Mouse (Mus musculus): ENCODE results near the gene Olfr1162.
"Not testable (repeated sequence)": the region's sequence is repeated elsewhere in the genome, so short reads cannot be mapped to it uniquely, and the experiment has no call there.

The Olfr1162 gene

DNA sequence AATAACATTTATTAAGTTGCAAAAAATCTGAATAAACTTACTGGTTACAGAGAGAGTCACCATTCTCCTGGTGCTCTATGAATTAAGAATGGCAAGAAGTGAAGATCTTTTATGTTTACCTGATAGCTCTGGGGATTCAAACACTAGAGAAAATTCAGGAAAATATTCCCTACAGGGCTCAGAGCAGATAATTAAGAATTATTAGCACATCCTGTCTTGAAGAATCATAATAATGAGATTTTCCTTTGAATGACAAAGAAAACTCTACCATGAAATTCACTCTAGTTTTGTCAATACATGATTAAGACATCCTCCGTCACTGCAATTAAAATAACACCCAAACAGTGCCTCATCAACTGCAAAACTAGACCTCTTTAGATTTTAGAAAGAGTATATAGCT lies at the start of gene Olfr1162:
Gene Olfr1162, minus strand, starts transcription at position 101 of the 400 bp plus-strand sequence.
- DNase-seq: no peak

DNA sequence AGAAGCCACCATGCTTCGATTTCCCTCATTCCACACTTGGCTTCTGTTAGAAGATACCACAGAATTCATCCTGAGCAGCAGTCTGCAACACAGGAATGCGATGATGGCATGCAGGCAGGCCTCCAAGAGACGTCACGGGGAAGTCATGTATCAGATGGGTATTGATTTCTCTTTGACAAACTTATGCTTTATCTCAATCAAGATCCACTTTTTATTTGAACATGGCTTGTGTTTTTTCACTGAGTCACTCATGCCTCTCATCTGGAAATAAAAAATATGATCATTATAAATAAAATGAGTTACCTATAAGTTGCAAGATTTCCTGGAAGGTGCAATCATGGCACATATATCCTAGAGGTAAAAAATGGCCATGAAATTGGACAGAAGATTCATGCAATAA lies 42.9 kb upstream of the Olfr1162 start, which contains the start of gene Olfr1164:
Gene Olfr1164, minus strand, starts transcription at position 101 of the 400 bp plus-strand sequence.
- DNase-seq: no peak

- DNase-seq: no peak
Measured at GRCm38 (mm10) chr2:88071730-88072129, 20.8 kb upstream of the Olfr1162 start, which contains the start of gene Olfr1163. Olfr1163 (minus strand) TSS chr2:88071830.

- DNase-seq: no peak
Measured at GRCm38 (mm10) chr2:88063587-88063986, 12.7 kb upstream of the Olfr1162 start.

DNA sequence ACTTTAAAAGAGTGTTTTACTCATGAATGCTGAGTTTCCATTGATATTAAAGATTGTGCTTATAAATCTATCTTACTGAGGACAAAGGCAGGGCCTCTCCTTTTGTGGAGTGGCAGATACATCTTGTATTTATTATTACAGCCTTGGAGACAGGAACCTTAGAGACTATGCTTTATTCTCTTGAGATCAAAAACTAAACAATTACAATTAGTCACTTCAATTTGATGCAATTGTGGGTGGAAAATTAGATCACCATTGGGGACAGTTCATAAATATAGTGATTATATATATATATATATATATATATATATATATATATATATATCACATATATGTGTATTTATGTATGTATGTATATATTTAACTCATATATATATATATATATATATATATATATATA lies 13.3 kb downstream of the Olfr1162 start, which contains the start of gene Olfr73:
Gene Olfr73, minus strand, starts transcription at position 101 of the 400 bp plus-strand sequence.
- no peak for DNase-seq

GRCm38 (mm10) chr2:88022474-88022873 lies 28.5 kb downstream of the Olfr1162 start, which contains the start of gene Olfr1161:
Olfr1161 (plus strand) TSS chr2:88022774.
- DNase-seq: not testable (repeated sequence)

GRCm38 (mm10) chr2:88007515-88008318 lies 43.2 kb downstream of the Olfr1162 start, which contains the start of gene Olfr1160:
Olfr1160 (minus strand) TSS chr2:88008268.
- no peak for DNase-seq

Data from cerebellum, postnatal 14 days (tissue).